Mouse (Mus musculus): Measurements from ENCODE around the gene Gnl3.

DNA sequence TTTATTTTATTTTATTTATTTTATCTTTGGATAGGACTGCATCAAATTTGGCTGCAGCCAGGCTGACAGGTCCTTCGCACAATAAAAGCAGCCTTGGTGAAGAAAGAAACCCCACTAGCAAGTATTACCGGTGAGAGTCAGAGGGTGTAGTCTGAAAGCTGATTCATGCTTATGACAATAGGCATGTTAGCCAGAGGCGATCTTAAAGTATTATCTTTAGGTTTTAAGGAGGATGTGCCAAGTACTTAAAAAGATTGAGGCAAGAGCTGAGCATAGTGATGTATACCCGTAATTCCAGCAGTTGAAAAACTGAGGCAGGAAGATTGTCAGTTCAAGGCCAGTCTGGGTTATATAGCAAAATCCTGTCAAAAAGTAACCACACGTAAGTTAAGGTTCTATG lies 26.3 kb upstream of the Gnl3 start:
- TF ChIP-seq POLR2A (IDR thresholded peaks at IDR 0.05; ENCODE audit: borderline replicate concordance, low read depth, low read length) = no peak
- TF ChIP-seq CTCF (IDR thresholded peaks at IDR 0.05; ENCODE audit: low read depth, low read length) = no peak

All from bone marrow macrophage, adult 2 months (primary cell).